Mouse (Mus musculus): ENCODE measurements around the gene Slc23a3.

Gene Slc23a3

DNA sequence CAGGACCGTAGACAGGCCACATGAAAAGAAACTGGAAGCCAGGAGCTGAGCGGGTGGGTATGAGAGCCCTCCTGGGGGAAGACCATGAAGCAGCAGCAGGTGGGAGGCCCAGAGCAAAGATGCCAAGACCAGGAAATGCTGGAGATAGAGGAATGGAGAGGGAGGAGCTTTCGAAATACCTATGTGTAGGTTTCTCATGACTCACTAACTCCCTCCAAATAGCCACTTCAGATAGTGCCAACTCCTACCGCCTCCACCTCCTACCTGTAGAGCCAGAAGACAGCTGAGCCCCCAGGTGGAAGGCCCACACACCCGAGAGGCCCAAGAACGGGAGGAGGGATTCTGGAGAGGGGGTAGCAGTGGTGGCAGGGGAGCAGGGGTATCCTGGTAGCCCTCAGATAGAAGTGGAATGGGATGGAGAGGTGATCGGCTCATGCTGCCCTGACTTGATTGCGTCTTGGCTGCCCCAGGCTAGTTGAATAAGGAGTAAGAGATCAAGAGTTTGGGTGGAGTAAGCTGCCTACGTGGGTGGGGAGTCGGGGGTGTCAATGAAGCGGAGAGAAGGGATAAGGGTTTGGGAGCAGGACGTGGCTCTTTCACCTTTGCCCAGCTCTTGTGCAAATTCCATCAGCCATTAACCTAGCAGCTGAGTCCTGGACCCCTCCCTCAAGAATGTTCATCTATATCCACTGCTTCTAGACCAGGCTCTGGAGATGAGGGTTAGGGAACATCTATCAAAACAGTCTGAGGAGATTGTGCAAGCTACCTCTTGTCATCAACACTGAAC is at the start of gene Slc23a3:
Gene Slc23a3, minus strand, starts transcription at position 470 of the 787 bp plus-strand sequence.
- DNase-seq = no peak

DNA sequence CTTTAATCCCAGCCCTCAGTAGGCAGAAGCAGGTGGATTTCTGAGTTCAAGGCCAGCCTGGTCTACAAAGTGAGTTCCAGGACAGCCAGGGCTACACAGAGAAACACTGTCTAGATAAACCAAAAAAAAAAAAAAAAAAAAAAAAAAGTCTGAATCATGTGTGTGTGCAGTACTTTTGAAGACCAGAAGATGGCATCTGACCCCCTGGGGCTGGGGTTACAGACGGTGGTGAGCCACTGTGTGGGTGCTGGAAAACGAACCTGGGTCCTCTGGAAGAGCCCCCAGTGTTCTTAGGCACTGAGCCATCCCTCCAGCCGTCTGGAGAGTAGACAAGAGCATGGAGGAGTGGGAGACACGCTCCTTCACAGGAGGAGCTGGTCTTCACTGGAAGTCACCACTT is 48.5 kb upstream of the Slc23a3 start:
- no peak for DNase-seq

DNA sequence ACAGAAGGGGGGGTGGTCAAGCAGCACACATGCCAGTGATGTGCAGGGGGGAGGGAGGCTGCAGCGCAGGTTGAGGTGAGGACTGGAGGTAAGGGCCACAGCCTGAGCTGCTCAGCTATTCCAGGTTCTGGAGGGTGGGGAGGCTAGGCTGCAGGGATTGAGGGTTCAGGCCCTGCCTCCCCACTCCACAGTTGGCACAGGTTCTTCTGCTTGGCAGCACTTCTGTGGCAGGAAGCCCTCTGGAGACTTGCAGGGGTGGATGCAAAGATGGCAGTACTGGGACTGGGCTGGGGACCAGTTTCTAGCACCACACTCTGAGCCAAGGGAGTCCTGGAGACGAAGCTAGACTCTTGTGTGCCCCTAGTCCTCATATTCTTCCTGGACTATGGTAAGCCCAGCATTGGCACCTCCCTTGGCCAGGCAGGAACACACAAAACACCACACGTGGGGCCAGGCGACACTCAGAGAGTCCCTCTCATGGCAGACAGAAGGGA is 47.7 kb upstream of the Slc23a3 start:
- DNase-seq = no peak

DNA sequence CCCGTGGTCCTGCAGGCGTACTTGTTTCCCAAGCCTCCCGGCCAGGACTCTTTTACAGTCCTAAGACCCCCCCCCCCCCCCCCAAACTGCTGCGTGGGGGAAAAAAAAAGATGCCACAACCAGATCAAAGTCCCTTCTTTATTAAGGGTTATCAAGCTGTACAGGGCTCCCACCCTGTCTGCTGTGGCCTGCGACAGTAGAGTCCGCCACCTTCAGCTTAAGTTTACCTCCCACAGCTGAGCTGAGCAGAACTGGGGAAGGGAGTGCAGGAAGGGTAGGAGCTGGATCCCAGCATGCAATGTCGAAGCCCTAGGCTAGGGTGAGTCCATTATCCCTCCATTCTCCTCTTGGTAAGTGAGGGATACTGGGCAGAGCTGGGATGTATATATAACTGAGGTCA is 47.1 kb upstream of the Slc23a3 start:
- DNase-seq = no peak

GRCm38 (mm10) chr1:75180105-75180590 is 46.5 kb upstream of the Slc23a3 start, which contains the start of gene Abcb6:
TSS of gene Abcb6 (minus strand) at chr1:75180392.
- peak; percentile 81 to 83 for DNase-seq

- peak; percentile 55 for DNase-seq
These were observed 45.8 kb upstream of the Slc23a3 start for GRCm38 (mm10) chr1:75179334-75180104.

GRCm38 (mm10) chr1:75168472-75169464 is 35.1 kb upstream of the Slc23a3 start, which contains the start of gene Zfand2b:
TSS of gene Zfand2b (plus strand) at chr1:75168646.
- peak; percentile 96 for DNase-seq

DNA sequence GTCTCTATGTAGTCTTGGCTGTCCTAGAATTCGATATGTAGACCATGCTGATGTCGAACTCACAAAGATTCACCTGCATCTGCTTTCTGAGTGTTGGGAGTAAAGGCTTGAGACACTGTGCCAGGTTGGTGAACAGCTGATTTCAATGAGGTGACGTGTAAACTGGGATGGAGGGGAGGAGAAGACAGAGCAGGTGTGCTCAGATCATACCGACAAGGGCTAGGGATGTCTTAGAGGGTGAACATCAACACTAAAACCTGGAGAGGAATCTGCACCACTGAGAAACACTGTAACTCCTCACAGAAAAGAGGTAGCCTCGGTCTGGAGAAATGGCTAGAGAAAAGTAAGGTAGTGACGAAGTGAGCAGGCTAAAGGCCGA is 34.4 kb upstream of the Slc23a3 start:
- DNase-seq = no peak

GRCm38 (mm10) chr1:75160256-75160617 is 26.5 kb upstream of the Slc23a3 start:
- no peak for DNase-seq

DNA sequence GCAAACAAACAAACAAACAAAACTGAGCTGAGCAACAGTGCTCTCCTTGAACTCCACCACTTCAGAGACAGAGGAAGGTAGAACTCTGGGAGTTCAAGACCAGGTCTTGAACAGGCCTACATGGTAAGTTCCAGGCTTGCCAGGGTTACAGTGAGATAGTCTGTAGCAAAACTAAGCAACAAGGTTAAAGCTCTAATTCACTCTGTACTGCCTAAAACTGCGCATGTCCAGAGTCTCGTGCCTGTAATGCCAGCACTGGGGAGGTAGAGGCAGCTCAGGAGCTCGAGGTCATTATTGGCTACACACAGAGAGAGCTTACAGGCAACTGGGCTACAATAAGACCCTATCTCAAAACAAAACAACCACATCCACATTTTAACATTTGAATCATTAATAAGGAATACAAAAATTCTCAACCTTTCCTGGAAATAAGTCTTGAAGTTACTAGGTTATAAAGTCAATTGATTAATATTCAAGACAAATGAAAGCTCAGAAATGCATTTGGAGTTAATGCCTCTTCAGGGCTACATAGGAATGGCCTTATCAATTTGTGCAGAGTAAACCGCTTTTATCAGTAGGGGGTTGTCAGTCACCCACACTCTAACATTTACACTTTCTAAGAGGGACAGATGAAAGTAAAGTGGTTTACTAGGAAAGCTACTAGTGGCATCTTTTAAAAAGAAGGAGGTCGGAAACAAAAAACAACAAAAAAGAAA is 26.0 kb upstream of the Slc23a3 start:
- no peak for DNase-seq

DNA sequence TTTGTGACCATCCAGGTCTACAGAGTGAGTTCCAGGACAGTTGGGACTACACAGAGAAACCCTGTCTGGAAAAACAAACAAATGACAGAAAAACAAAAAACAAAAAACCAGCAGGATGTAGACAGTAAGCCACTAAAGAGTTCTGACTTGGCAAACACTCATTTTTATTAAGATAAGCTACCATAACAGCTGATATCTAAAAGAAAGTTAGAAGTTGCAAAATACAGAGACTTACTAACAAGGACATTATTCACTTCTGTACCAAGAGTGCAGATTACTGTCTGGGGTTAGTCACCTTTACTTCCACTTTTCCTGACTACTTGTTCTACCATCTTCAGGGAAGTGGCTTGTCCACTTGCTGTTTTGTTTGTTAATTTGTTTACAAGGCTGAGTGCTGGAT is 25.3 kb upstream of the Slc23a3 start:
- no peak for DNase-seq

DNA sequence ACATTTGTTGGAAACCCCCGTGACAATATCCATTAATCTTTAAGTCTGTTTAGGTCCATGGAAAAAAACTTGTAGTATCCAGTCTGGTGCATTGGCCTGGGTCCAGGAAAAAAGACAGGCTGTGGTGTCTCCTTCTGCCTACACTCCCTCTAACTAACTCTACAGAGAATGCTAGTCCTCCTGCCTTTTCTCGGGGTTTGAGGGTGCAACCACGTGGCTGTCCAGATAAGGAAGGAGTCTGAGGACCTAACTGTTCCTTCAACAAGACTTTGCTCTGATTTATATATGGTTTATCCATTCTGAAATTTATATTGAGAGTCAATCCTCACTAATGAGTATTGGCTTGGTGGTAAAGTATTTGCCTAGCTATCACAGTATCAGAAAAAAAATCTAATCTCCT is 22.1 kb upstream of the Slc23a3 start:
- DNase-seq = no peak

GRCm38 (mm10) chr1:75148727-75149126 is 15.0 kb upstream of the Slc23a3 start:
- DNase-seq = no peak

DNA sequence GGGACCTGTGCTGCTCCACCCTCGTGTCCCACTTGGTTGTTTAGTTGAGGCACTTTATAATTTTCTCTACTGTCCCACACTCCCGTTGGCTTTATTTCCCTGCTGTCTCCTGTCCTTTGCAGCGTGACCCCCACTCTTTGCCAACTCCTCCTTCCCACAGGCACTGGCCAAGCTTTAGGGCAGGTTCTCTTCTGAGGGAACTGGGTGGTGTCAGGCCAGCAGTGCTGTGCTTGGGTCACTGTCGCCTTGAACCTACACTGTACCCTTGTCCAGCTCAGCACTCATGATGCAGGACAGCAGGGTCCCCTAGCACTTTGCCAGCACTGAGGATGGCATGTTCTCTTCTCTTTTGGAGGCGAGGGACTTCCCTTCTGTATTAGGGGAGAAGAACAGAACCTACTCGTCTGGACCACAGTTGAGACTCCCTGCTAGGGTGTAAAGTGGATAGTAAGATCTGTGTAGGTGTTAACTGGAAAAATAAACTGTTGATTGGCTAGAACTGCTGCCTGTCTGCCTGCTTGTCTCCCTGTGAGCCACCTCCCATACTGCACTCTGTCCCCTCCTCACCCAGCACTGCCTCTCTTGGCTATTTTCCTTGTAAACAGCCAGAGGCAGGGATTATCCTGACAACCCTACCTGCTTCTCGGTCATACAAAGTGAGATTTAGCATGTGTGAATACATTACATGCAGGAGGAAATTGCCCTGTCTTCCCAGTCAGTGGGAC is 13.9 kb upstream of the Slc23a3 start:
- no peak for DNase-seq

GRCm38 (mm10) chr1:75145589-75145988 is 11.9 kb upstream of the Slc23a3 start:
- no peak for DNase-seq

- DNase-seq = peak; percentile 97 to 98
These were observed 8.9 kb upstream of the Slc23a3 start, which contains the start of the genes Cnppd1 and Retreg2 for GRCm38 (mm10) chr1:75142301-75143261. TSS of gene Cnppd1 (minus strand) at chr1:75142711. TSS of gene Retreg2 (plus strand) at chr1:75142778.

- peak; percentile 46 to 55 for DNase-seq
These were observed 7.9 kb upstream of the Slc23a3 start for GRCm38 (mm10) chr1:75141486-75142190.

DNA sequence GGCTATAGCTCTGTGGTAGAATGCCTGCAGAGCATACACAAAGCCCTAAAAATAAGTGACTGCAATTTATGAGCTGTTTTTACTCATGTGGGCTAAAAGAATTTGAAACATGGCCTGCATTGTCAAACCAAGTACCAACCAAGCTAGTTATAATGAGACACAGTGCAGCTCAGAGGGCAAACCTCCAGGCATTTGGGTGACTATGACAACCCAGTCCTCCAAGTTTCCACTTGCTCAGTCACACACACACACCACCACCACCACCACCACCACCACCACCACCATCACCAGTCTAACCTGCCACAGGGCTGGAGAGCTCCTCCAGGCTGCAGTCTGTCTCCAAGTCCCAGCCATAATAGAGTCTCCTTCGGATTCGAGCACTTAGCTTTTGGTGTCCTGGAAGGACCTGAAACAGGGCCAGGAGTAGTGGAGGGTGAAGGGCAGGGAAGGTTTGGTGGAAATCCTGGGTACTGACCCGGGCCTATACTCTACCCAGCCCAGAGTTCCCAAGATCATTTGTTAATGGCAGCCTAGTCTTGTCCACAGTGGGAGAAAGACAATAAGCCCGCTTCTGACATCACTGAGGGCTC is 7.0 kb upstream of the Slc23a3 start:
- no peak for DNase-seq

- DNase-seq = no peak
These were observed 4.8 kb upstream of the Slc23a3 start for GRCm38 (mm10) chr1:75138448-75138847.
